Mouse (Mus musculus) thymus, adult 2 months (tissue): ENCODE data around the gene Ppp1r10.

Source experiments
- CTCF ChIP-seq: fragments of 200-500 bp; IDR thresholded peaks from 2 replicates; pipeline ENCODE4 v1.5.1; 2012; ENCODE audit warnings: mild to moderate bottlenecking, control low read depth, low read length, moderate library complexity, borderline replicate concordance; ENCODE audit not compliant: control insufficient read depth, poor library complexity, insufficient read depth; ENCODE audit errors: extremely low read depth
- POLR2A ChIP-seq: fragments of 200-500 bp; IDR thresholded peaks from 2 replicates; pipeline ENCODE4 v1.6.1; 2012; ENCODE audit warnings: mild to moderate bottlenecking, low read length, control low read depth, moderate library complexity; ENCODE audit not compliant: control insufficient read depth, poor library complexity, insufficient read depth; ENCODE audit errors: extremely low read depth

DNA sequence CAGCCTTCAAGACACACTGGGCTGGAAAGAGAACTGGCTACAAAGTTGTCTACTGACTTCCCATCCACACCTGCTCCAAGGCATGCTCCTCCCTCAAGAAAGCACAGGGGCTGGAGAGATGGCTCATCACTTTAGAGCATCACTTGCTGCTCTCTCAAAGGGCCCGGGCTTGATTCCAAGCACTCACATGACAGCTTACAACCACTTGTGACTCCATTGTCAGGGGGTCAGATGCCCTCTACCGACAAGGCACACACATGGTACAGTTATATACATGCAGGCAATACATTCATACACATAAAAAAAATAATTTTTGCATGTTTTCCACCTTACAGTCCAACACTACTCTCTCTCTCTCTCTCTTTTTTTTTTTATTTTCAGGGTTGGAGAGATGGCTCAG, 51.4 kb downstream of the Ppp1r10 start:
- no peak for TF ChIP-seq POLR2A
- no peak for TF ChIP-seq CTCF
